Mouse (Mus musculus) ES-Bruce4 (cell line): ENCODE data around the gene Cryaa.

Source experiments
- CTCF ChIP-seq: IDR thresholded peaks from one replicate; pipeline ENCODE4 v1.8.1; 2011; ENCODE audit warnings: low read depth, low read length
- POLR2A ChIP-seq: IDR thresholded peaks from one replicate; pipeline ENCODE4 v1.8.1; 2011; ENCODE audit warnings: low read length; ENCODE audit not compliant: insufficient read depth

- TF ChIP-seq CTCF (no peak), POLR2A (no peak)
Observed at GRCm38 (mm10) chr17:31655366-31655765, 22.2 kb upstream of the Cryaa start.
